Mouse (Mus musculus) granulocyte monocyte progenitor cell, adult 5-6 weeks (primary cell): ENCODE data around the gene Gramd4. TPM values are rescaled to one million over a fixed set of nuclear protein-coding genes. Genes with fewer than 3 reads are reported as not detected.
"Not testable (repeated sequence)": the region's sequence is repeated elsewhere in the genome, so short reads cannot be mapped to it uniquely, and the experiment has no call there.

ENCODE experiments used
- ATAC-seq: replicated peaks from 2 replicates; pipeline ENCODE4 v1.8.0; 2016; ENCODE audit warnings: mild to moderate bottlenecking, moderate TSS enrichment, inconsistent platforms; ENCODE audit not compliant: poor library complexity, severe bottlenecking
- total RNA-seq, 2 experiments: library from RNA; stranded (forward) in 1 of 2; stranded (reverse) in 1 of 2; fragments of 200-712, 200-1000 nt in 1 of 2; fragments of >200 nt in 1 of 2; fragmentation: Nextera tagmentation in 1 of 2; gene quantifications; 2 replicates each; pipeline ENCODE4 v1.2.3; 2014 to 2017

Gene Gramd4
- total RNA-seq, 2 experiments from 2014 or later, result 18.4 to 19.9 TPM

DNA sequence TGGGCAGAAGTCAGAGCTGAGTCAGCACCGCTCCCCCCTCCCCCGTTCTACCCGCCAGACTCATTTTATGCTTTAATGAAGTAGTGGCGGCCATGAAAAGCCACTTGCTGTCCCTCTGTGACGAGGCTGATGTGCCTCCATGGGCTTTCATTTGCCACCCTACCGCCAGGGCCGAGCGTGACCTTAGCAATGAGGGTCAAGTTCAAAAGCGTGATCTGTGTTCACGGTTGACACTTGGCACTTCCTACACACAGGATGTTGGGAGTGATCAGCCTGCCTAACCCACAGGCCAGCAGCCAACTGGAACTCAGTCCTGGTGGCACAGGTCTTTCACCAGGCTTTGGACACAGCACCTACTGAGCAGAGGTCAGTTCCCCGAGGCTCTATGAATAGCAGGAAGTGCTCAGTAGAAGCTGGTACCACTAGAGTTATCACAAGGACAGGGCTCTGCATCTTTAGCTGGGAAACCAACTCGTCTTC is 96.0 kb downstream of the Gramd4 start:
- ATAC-seq, result no peak

DNA sequence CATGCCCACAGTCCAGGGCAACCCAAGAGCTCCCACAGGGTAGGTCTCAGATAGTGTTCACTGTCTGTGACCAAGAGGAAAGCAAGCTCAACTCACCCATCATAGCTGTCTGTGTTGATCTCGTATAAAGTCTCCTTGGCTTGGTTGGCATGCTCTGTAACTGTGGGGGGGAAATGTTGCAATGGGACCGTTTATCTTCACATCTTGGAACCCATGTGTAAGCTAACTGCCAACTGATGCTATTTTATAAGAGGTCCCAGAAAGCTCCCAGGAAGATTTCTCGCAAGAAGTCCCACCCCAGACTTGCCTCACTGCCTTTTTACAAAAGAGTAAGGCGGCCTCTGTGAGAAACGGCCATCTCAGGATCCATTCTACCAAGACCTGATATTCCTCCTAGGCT is 99.0 kb downstream of the Gramd4 start:
- peak; percentile 69 for ATAC-seq

DNA sequence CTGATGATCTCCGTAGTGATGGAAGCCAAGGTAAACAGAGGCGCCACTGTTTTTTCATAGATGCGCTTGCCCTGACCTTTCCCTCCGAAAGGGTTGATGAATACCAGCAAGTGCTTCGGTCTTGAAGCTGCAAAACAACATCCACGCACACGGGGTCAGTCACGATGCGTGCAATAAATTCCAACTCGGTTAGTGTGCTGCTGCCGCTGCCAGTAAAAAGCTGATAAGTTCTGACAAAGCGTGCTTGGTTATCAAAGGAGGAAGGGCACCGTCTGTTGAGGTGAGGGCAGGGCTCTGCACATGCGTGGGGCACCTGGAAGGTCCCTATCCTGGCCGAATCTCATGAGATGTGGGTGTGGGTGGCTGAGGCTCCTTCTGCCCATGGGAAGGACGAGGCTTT is 101.6 kb downstream of the Gramd4 start:
- no peak for ATAC-seq

DNA sequence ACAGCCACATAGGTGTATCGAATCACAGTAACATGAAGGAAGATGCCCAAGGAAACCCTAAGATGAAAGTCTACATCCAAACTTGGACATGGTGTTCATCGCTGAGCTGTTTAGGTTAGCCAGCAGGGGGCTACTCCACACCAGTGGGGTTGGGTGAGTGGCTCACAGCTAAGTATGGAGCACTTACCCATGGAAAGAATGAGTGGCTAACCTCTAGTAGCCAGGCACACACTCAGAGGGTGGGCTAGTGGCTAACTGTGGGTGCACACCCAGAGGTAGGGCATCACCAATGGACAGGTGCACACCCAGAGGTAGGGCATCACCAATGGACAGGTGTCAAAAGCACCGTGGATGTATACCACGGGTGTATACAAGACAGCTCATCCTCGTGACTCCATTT is 102.2 kb downstream of the Gramd4 start:
- no peak for ATAC-seq

DNA sequence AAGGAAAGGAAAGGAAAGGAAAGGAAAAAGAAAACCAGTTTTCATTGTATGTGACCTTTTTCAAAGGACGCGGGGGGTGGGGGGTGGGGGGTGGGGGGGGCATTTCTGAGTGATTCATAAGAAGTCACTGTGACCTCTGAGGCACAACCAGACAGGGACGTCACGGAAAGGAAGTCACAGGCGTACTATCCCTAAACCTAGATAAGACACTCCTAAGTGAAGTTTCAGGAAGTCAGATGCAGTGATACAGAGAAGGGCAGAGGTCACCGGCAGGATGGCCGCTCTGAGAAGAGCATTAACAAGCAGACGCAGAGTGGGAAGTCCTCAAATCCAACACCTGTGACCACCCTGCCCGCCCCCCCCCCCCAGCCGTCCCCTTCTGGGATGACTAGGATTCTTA is 103.4 kb downstream of the Gramd4 start:
- no peak for ATAC-seq

- ATAC-seq, result not testable (repeated sequence)
These were observed 104.3 kb downstream of the Gramd4 start for GRCm38 (mm10) chr15:86161800-86162199.

- no peak for ATAC-seq
These were observed 107.3 kb downstream of the Gramd4 start for GRCm38 (mm10) chr15:86164718-86165345.

GRCm38 (mm10) chr15:86165811-86166590 is 108.5 kb downstream of the Gramd4 start:
- no peak for ATAC-seq

- ATAC-seq, result no peak
These were observed 109.6 kb downstream of the Gramd4 start for GRCm38 (mm10) chr15:86167032-86167655.

- ATAC-seq, result peak; percentile 16
These were observed 110.5 kb downstream of the Gramd4 start for GRCm38 (mm10) chr15:86167787-86168504.

DNA sequence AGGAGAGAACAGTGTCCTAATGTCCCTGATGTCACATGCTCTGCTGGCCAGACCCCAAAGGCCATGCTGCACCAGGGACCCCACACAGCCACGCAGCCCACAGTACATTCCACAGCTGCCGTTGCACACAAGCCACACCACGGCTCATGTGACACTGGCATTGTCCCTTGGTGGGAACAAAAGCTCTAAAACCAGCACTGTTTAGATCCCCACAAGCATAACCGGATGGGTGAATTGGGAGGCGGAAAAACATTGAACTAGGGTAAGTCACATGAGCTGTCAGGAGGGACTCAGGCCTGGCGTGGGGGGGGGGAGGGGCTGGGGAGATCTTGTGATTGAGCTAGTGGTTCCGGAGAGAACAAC is 111.0 kb downstream of the Gramd4 start:
- peak; percentile 28 for ATAC-seq

- no peak for ATAC-seq
These were observed 111.7 kb downstream of the Gramd4 start for GRCm38 (mm10) chr15:86168941-86169816.

DNA sequence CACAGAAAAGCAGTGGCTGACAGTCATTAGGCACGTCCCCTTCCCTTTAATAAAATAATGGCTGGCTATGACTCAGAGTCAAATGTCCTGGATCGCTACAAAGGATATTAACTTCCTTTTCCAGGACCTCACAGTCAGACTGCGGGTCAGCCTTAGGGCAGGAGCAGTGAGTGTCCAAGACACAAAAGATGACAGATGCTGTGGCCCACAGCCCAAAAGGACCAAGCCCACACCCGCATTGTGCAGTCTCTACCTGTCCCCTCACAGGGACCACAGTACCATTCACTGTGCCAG is 112.3 kb downstream of the Gramd4 start:
- ATAC-seq, result no peak

- no peak for ATAC-seq
These were observed 113.8 kb downstream of the Gramd4 start for GRCm38 (mm10) chr15:86171316-86171715.

- no peak for ATAC-seq
These were observed 114.6 kb downstream of the Gramd4 start for GRCm38 (mm10) chr15:86172124-86172523.

- ATAC-seq, result no peak
These were observed 115.0 kb downstream of the Gramd4 start for GRCm38 (mm10) chr15:86172526-86172925.

GRCm38 (mm10) chr15:86173136-86173985 is 115.9 kb downstream of the Gramd4 start:
- ATAC-seq, result peak; percentile 43

DNA sequence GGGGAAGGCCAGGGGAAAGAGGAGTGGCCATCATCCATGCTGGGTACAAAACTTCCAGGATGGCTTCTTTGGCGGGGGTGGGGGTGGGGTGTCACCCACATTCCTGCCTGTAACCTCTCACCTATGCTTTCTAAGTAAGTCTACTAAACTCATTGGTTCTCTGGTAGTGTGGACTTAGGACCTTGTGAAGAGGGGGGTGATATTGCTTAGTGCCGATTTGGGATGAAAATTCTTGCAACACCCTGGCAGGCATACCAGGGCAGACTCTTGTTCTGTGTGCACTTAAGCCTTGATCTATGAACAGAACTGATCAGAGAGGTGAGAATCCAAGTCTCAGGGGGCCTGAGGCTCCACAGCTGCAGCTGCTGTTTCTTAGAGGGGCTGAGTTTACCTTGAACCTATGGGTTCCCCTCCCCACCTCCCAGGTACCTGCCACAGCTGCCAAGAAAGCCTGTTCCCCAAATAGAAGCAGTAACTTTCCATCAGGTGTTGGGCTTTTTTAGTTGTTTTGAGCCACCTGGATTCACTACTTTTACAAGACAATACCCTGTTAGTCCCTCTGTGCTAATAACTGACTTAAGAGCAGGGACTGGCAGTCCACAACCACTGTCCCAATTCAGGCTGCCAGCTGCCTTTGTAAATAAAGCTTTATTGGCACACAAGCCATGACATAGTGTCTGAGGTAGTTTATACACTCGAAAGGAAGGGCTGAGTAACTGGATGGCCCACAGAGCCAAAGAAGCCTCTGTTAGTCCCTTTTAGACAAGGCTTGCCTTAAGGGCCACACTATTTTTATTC is 118.0 kb downstream of the Gramd4 start:
- ATAC-seq, result no peak
